ENCODE assay signal across 9 mouse cellular contexts in the genomic region with DNA sequence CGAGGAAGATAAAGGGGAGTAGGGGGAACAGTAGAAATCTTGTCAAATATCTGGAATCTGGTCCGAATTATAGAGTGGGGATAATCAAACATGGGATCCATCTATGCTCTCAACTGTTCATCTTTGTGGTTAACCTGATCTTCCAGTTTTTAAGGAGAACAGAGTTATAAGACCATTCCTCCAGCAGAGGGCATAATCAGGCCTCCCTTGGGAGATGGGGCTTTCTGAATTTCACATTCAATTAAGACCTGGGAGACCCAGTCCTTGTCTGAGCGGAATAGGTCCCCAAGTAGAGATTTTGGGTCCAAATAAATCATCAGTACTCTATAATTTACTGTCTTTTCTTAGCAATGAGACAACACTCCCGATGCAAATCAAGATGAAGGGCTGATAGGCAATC.
DNase-seq lines count a peak whose midpoint lies in the region; ATAC-seq and TF ChIP-seq lines count a peak whose summit lies in the region.
"Had no signal": no experiment of that assay in that cellular context is flagged by ENCODE, and none has a peak within 500 bp of the region (broad histone marks: within the 10 kb centered on the region; RNA-seq: fewer than 3 reads in every experiment).

No protein-coding gene starts in this region.

- 58% methylated on average over 4 of the region's 4 CpGs for WGBS in kidney, embryonic 16.5 days

- no peak overlapping the region for H3K9ac ChIP-seq in kidney, embryonic 16.5 days (replicated peaks; ENCODE audit: low read length)
- no peak overlapping the region for H3K9ac ChIP-seq in MEL (ENCODE audit: control insufficient read depth, low read depth, low read length, poor library complexity, severe bottlenecking)
- H3K9ac ChIP-seq: liver, embryonic 13.5 days had no signal

- H3K4me3 ChIP-seq in kidney, embryonic 16.5 days (ENCODE audit: low read length), result no peak overlapping the region
- no peak overlapping the region for H3K4me3 ChIP-seq in MEL (ENCODE audit: control insufficient read depth in 1 of 2, insufficient read depth in 1 of 2, low read depth in 2 of 2, low read length in 2 of 2)
- H3K4me3 ChIP-seq: liver, embryonic 13.5 days had no signal

- peak in 1 of 3 experiments; percentile 23; a peak in 1 of 6 replicates for TF ChIP-seq CTCF in MEL (IDR thresholded peaks at IDR 0.05 in 2 of 3, conservative IDR thresholded peaks at IDR 0.05 in 1 of 3; ENCODE audit: control insufficient read depth in 1 of 3, insufficient read depth in 1 of 3, low read depth in 2 of 3, low read length in 3 of 3, poor library complexity in 1 of 3, severe bottlenecking in 1 of 3)
- peak; percentile 37; the same call in 1 of the 2 replicates for TF ChIP-seq CTCF in brain, embryonic 14.5 days (IDR thresholded peaks at IDR 0.05; ENCODE audit: borderline replicate concordance, extremely low read depth, insufficient read depth, insufficient read length)

- H3K36me3 ChIP-seq in kidney, embryonic 16.5 days (ENCODE audit: insufficient read depth, low read length), result no peaks in the 10 kb centered on the region
- no peaks in the 10 kb centered on the region for H3K36me3 ChIP-seq in MEL (ENCODE audit: control insufficient read depth in 1 of 2, insufficient read depth in 2 of 2, low read length in 2 of 2)
- H3K36me3 ChIP-seq: liver, embryonic 13.5 days had no signal

- no peak for TF ChIP-seq EP300 in MEL (IDR thresholded peaks at IDR 0.05; ENCODE audit: low read depth in 1 of 2, low read length in 2 of 2)

- no peak for ATAC-seq in kidney, embryonic 16.5 days (ENCODE audit: low FRiP score, low TSS enrichment)
- ATAC-seq in activated CD4-positive, CD25-positive, alpha-beta regulatory T cell, adult 4 months, result no peak

- H3K4me2 ChIP-seq in kidney, embryonic 16.5 days (replicated peaks; ENCODE audit: low read depth, low read length), result no peak overlapping the region
- H3K4me2 ChIP-seq: liver, embryonic 13.5 days had no signal

- TF ChIP-seq POLR2A in MEL (IDR thresholded peaks at IDR 0.05; ENCODE audit: control insufficient read depth in 1 of 2, insufficient read depth in 1 of 2, low read depth in 1 of 2, low read length in 2 of 2, poor library complexity in 1 of 2), result no peak
- TF ChIP-seq POLR2A in brain, embryonic 14.5 days (IDR thresholded peaks at IDR 0.05; ENCODE audit: borderline replicate concordance, extremely low read depth, insufficient read depth, insufficient read length, poor library complexity, severe bottlenecking), result no peak

- no peaks in the 10 kb centered on the region for H3K79me2 ChIP-seq in MEL (ENCODE audit: control insufficient read depth, insufficient read depth, low read length, poor library complexity)

- H3K27ac ChIP-seq in kidney, embryonic 16.5 days (ENCODE audit: low read length), result no peak overlapping the region
- no peak overlapping the region for H3K27ac ChIP-seq in MEL (ENCODE audit: control insufficient read depth, low read depth, low read length)
- H3K27ac ChIP-seq: liver, embryonic 13.5 days had no signal

- intact Hi-C loops in left cerebral cortex, postnatal 14 days (cut with DNase I), result loop anchor here (5.0 to 10.0 kb wide), 3 partner anchors 235 to 442 kb away; no protein-coding TSS in a partner anchor

- TF ChIP-seq RAD21 in MEL (IDR thresholded peaks at IDR 0.05; ENCODE audit: low read depth, low read length), result peak; percentile 20

- H3K9me3 ChIP-seq in kidney, embryonic 16.5 days (ENCODE audit: low read length), result no peaks in the 10 kb centered on the region
- no peaks in the 10 kb centered on the region for H3K9me3 ChIP-seq in MEL (replicated peaks; ENCODE audit: insufficient read depth, low read length)
- H3K9me3 ChIP-seq: liver, embryonic 13.5 days had no signal

- H3K4me1 ChIP-seq in kidney, embryonic 16.5 days (ENCODE audit: insufficient read depth, low read length), result no peaks in the 10 kb centered on the region
- no peaks in the 10 kb centered on the region for H3K4me1 ChIP-seq in MEL (ENCODE audit: control insufficient read depth in 1 of 2, insufficient read depth in 2 of 2, low read length in 2 of 2)
- H3K4me1 ChIP-seq: liver, embryonic 13.5 days had no signal

- peak; percentile 19 for DNase-seq in kidney, adult 9 months
- peak; percentile 3 for DNase-seq in MEL (ENCODE audit: low read depth, low spot score)
- peak; percentile 70 for DNase-seq in brain, embryonic 14.5 days (ENCODE audit: low read depth)
- peak; percentile 43 to 53 for DNase-seq in left cerebral cortex, postnatal 14 days (ENCODE audit: low spot score in 2 of 2)
- no peak for DNase-seq in thymus, postnatal 25 days
- DNase-seq: cerebellum, adult 11-12 months; liver, embryonic 13.5 days had no signal

- no peaks in the 10 kb centered on the region for H3K27me3 ChIP-seq in kidney, embryonic 16.5 days (ENCODE audit: insufficient read depth, low read length)
- H3K27me3 ChIP-seq in MEL (ENCODE audit: control insufficient read depth in 1 of 2, insufficient read depth in 2 of 2, low read length in 2 of 2), result no peaks in the 10 kb centered on the region
- H3K27me3 ChIP-seq: liver, embryonic 13.5 days had no signal

TF ChIP-seq in MEL, 35 proteins besides CTCF, POLR2A, EP300 and RAD21:
- TF ChIP-seq MAFK (IDR thresholded peaks at IDR 0.05; ENCODE audit: borderline replicate concordance, low read depth, low read length) (no peak), TAL1 (IDR thresholded peaks at IDR 0.05; ENCODE audit: low read length) (no peak), ZC3H11A (IDR thresholded peaks at IDR 0.05; ENCODE audit: low read depth, low read length) (no peak), ZMIZ1 (IDR thresholded peaks at IDR 0.05; ENCODE audit: low read depth, low read length) (no peak), HCFC1 (IDR thresholded peaks at IDR 0.05; ENCODE audit: low read depth, low read length) (no peak), E2F4 (IDR thresholded peaks at IDR 0.05; ENCODE audit: borderline replicate concordance, low read depth, low read length) (no peak), SMC3 (IDR thresholded peaks at IDR 0.05; ENCODE audit: low read depth, low read length) (no peak; the same call in 1 of the 2 replicates), MYC (IDR thresholded peaks at IDR 0.05; ENCODE audit: low read depth, low read length) (no peak), MYB (IDR thresholded peaks at IDR 0.05; ENCODE audit: low read depth, low read length) (no peak), JUND (IDR thresholded peaks at IDR 0.05; ENCODE audit: low read depth, low read length) (no peak), ZKSCAN1 (IDR thresholded peaks at IDR 0.05; ENCODE audit: low read depth, low read length) (no peak), RCOR1 (IDR thresholded peaks at IDR 0.05; ENCODE audit: low read depth, low read length) (no peak), GABPA (IDR thresholded peaks at IDR 0.05; ENCODE audit: low read depth, low read length) (no peak), BHLHE40 (IDR thresholded peaks at IDR 0.05; ENCODE audit: borderline replicate concordance, low read depth, low read length) (no peak), ELF1 (IDR thresholded peaks at IDR 0.05; ENCODE audit: low read depth, low read length) (no peak), SIN3A (IDR thresholded peaks at IDR 0.05; ENCODE audit: low read length) (no peak), USF2 (IDR thresholded peaks at IDR 0.05; ENCODE audit: borderline replicate concordance in 1 of 2, insufficient read depth in 1 of 2, low read depth in 1 of 2, low read length in 2 of 2) (no peak), USF1 (IDR thresholded peaks at IDR 0.05; ENCODE audit: low read depth, low read length) (no peak), NRF1 (IDR thresholded peaks at IDR 0.05; ENCODE audit: insufficient read depth, low read depth, low read length, poor library complexity, severe bottlenecking) (no peak)
